Comparison of ENCODE assay signal across 8 mouse cellular contexts in the genomic region with DNA sequence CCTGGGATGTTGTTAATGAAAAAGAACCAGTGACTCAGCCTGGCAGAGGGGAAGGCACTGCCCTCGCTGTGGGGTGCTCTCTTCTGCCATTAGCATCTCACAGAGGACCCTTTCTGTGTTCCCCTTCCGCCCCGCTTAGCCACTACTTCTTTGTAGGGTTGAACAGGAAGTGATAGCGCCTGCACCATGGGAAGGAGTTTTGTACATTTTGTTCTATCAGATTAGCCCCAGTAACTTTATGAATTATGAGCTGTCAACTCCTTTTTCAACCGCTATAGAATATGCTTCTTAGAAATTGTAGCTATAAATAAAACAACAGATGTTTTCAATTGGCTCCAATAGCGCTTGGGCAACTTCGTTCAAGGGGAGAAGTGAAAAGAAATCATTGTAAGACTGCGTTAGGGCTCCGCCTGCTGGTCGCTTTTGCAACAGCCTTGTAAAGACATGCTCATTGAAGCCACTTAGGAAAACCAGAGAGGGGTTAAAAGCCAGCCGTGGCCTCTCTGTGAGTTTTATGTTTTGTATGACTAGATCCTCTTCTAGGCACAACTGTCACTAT. TPM values are rescaled to one million over a fixed set of nuclear protein-coding genes. Genes with fewer than 3 reads are reported as not detected.
DNase-seq lines count a peak whose midpoint lies in the region; ATAC-seq and TF ChIP-seq lines count a peak whose summit lies in the region.

No protein-coding gene starts in this region.

- peak; percentile 13 for TF ChIP-seq CTCF in C2C12 (IDR thresholded peaks at IDR 0.05; ENCODE audit: control insufficient read depth, insufficient read depth, insufficient read length)
- peak; percentile 63 for TF ChIP-seq CTCF in bone marrow, adult 2 months (IDR thresholded peaks at IDR 0.05; ENCODE audit: control insufficient read depth, insufficient read depth, low read length)

- H3K9me3 ChIP-seq in embryonic facial prominence, embryonic 14.5 days (ENCODE audit: control insufficient read depth, low read length), result no peaks in the 10 kb centered on the region

- ATAC-seq in embryonic facial prominence, embryonic 14.5 days (ENCODE audit: low read depth), result peak; percentile 58
- ATAC-seq in monocyte, adult 5-6 weeks (replicated peaks; ENCODE audit: insufficient number of reproducible peaks, low FRiP score, low TSS enrichment, poor library complexity, severe bottlenecking), result peak; percentile 75

- no peak overlapping the region for H3ac ChIP-seq in C2C12 (ENCODE audit: control insufficient read depth, insufficient read length, low read depth)

- H3K27me3 ChIP-seq in C2C12 (ENCODE audit: control insufficient read depth, insufficient read depth, insufficient read length), result no peaks in the 10 kb centered on the region
- no peaks in the 10 kb centered on the region for H3K27me3 ChIP-seq in embryonic facial prominence, embryonic 14.5 days (replicated peaks; ENCODE audit: control insufficient read depth, insufficient read depth, low read length)
- no peaks in the 10 kb centered on the region for H3K27me3 ChIP-seq in splenic B cell, adult 2 months (ENCODE audit: control insufficient read depth, insufficient read depth, low read length, poor library complexity, severe bottlenecking)

- peaks cover 13% of the 10 kb centered on the region for H3K79me3 ChIP-seq in C2C12 (ENCODE audit: low read depth)

- H3K9ac ChIP-seq in embryonic facial prominence, embryonic 14.5 days (ENCODE audit: low read depth, low read length), result no peak overlapping the region

- WGBS in bone marrow, adult 2 months, result under 1% methylated on average over 11 of the region's 11 CpGs
- 9% methylated on average over 11 of the region's 11 CpGs for WGBS in embryonic facial prominence, embryonic 14.5 days

- TF ChIP-seq POLR2A in bone marrow, adult 2 months (IDR thresholded peaks at IDR 0.05; ENCODE audit: borderline replicate concordance, control insufficient read depth, low read depth, low read length), result no peak

- H3K36me3 ChIP-seq in C2C12 (ENCODE audit: control insufficient read depth, insufficient read depth), result no peaks in the 10 kb centered on the region
- no peaks in the 10 kb centered on the region for H3K36me3 ChIP-seq in embryonic facial prominence, embryonic 14.5 days (ENCODE audit: control insufficient read depth, insufficient read depth, low read length)
- H3K36me3 ChIP-seq in splenic B cell, adult 2 months (ENCODE audit: control insufficient read depth, insufficient read depth, low read length, poor library complexity, severe bottlenecking), result peaks cover 3% of the 10 kb centered on the region

- peak overlapping the region; percentile 16; the same call in 1 of the 2 replicates for H3K27ac ChIP-seq in bone marrow, adult 2 months (ENCODE audit: control insufficient read depth, insufficient read depth, low read depth, low read length, poor library complexity)
- H3K27ac ChIP-seq in embryonic facial prominence, embryonic 14.5 days (replicated peaks; ENCODE audit: low read depth, low read length), result peak overlapping the region; percentile 59

- peaks cover 36% of the 10 kb centered on the region for H3K79me2 ChIP-seq in C2C12 (ENCODE audit: control insufficient read depth, insufficient read depth)

- no peaks in the 10 kb centered on the region for H3K4me1 ChIP-seq in bone marrow, adult 2 months (ENCODE audit: control insufficient read depth, insufficient read depth, low read length)
- peaks cover 20% of the 10 kb centered on the region for H3K4me1 ChIP-seq in embryonic facial prominence, embryonic 14.5 days (ENCODE audit: control insufficient read depth, insufficient read depth, low read length)

- H3K4me2 ChIP-seq in embryonic facial prominence, embryonic 14.5 days (ENCODE audit: low read depth, low read length), result peak overlapping the region; percentile 49

- DNase-seq in embryonic facial prominence, embryonic 14.5 days (ENCODE audit: low spot score), result peak; percentile 94
- DNase-seq in heart, adult 8-10 months (ENCODE audit: low spot score), result peak; percentile 81
- DNase-seq in kidney, adult 8-10 months, result peak; percentile 65 to 85
- DNase-seq in liver, result peak; percentile 84
- peak; percentile 88 for DNase-seq in splenic B cell, adult 2 months (ENCODE audit: low read depth, low spot score)

- H3K4me3 ChIP-seq in C2C12 (ENCODE audit: insufficient read depth, poor library complexity, severe bottlenecking), result no peak overlapping the region
- H3K4me3 ChIP-seq in bone marrow, adult 2 months (replicated peaks; ENCODE audit: control insufficient read depth, low read depth, low read length), result peak overlapping the region; percentile 3
- 0 out of 2 replicates have a peak overlapping the region, but pooled peaks have one; percentile 4 for H3K4me3 ChIP-seq in embryonic facial prominence, embryonic 14.5 days (ENCODE audit: low read depth, low read length)

TF ChIP-seq in C2C12, 6 proteins besides CTCF, POLR2A, EP300 and RAD21:
- TF ChIP-seq MYOD1 (IDR thresholded peaks at IDR 0.05; ENCODE audit: control insufficient read depth, insufficient read length, low read depth) (no peak), MYOG (IDR thresholded peaks at IDR 0.05; ENCODE audit: control insufficient read depth, extremely low read depth, insufficient read length) (no peak), USF1 (IDR thresholded peaks at IDR 0.05; ENCODE audit: low read depth) (no peak), MAX (IDR thresholded peaks at IDR 0.05) (no peak), CEBPB (IDR thresholded peaks at IDR 0.05; ENCODE audit: low read depth) (no peak), FOSL1 (IDR thresholded peaks at IDR 0.05; ENCODE audit: insufficient read depth, low read length, poor library complexity, severe bottlenecking) (no peak)

RNA-seq across cellular contexts. Expression of a gene that starts 48.6 kb away (rescaled TPM):
- polyA plus RNA-seq in C2C12 (2012; fragmentation: generic; extraction: Trizol), result 7.3 TPM
- polyA plus RNA-seq in bone marrow, adult 2 months (2011; ENCODE audit: insufficient read depth, insufficient read length, low replicate concordance, missing spikeins), result 34.7 and 41.1 TPM in 2 replicates
- polyA plus RNA-seq in embryonic facial prominence, embryonic 14.5 days (2014; fragmentation: Nextera tagmentation; extraction: Ambion mirVana), result 45.9 and 49.1 TPM in 2 replicates
- total RNA-seq in heart, adult 8-10 months (2022), result 100 to 1,000 TPM; 107 to 140 (median 112) TPM
- total RNA-seq in monocyte, adult 5-6 weeks (2017), result 284 to 565 TPM (median 296 TPM) in 3 replicates
